Mouse (Mus musculus): ENCODE measurements at regions not wholly inside any gene's neighbourhood (a gene's known extent, or its start where the extent isn't known, plus 50 kb on each side); places are given as distances from the start of the nearest gene placed in this dataset.

DNA sequence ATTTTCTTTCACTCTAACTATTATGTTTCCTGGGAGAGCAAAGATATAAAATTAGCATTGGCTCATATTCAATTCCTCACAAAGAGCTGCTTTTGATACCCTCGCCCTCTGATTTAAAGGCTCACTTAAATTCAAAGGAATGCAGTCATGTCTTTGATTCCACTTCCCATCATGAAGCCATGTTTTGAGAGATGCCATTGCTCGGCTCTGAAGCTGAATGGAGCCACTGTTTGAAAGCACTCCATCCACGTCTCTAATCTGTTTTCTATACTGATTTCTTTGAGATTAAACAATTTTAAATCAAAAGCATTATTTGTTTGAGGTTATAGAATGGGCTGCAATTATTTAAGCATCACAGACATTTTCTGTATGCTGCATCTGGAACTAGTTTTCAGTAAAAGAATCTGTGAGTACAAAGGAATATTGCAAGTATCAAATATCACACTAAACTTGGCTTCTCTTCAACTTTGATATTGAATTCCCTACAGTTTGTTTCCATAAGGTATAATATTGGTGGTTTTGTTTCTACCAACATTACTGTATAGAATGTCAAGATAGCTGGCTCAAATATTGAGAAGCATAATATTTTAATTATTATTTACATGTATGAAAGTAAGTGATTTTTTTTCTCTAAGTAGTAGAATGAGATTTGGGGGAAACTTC, 126.4 kb downstream of the Rpl10l start:
- no peak for DNase-seq (ENCODE audit: low spot score)

DNA sequence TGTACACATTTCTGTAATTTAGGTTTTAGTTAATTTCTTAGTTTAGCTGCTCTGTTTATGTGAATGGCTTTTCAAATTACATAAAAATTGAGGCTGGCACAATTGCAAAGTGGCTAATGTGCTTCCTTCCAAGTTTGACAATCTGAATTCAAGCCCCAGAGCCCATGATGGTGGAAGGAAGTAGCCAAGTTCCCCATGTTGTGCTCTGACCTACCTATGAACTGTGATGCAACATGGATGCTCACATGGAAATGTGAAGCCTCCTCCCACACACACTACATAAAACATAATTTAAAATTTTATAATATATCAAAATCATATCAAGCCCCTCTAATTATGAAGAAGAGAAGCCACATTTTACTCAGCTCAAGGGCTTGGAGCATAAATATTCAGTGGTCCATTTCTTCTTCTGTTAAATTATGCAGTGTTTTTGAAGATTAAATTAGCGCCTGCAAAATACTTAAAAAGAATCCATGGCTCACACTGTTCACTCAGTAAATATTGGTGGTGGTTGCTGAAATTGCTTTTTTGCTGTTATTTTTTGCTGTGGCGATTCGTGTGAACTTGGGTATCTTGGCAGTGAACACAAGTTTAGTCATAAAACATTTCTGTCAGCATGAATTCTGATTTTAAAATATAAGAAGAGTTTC, 127.1 kb downstream of the Rpl10l start:
- DNase-seq (ENCODE audit: low spot score): no peak

DNA sequence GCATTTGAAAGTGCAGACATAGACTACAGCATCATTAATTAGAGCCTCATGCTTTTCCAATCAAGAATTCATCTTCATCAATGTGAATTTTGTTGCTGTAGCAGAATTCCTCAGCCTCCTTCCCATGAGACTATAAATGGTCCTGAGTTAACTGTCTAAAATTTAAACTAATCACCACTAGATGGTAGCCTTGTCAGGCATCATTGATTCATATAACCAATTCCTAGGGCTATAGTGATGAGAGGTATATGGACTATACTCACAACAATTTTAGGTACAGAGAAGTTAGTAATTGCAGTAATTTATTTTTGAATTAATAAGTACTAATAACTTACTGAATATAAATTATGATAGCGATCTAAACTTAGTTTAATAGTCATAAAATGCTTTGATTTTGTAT, 153.3 kb downstream of the Rpl10l start:
- no peak for DNase-seq (ENCODE audit: low spot score)

GRCm38 (mm10) chr12:66119565-66119964, 164.6 kb downstream of the Rpl10l start:
- no peak for DNase-seq (ENCODE audit: low spot score)

GRCm38 (mm10) chr12:66090806-66091447, 193.3 kb downstream of the Rpl10l start:
- DNase-seq (ENCODE audit: low spot score): no peak

- no peak for DNase-seq (ENCODE audit: low spot score)
Observed at GRCm38 (mm10) chr12:66060326-66060725, 223.9 kb downstream of the Rpl10l start.

GRCm38 (mm10) chr12:66055206-66055605, 229.0 kb downstream of the Rpl10l start:
- DNase-seq (ENCODE audit: low spot score): no peak

DNA sequence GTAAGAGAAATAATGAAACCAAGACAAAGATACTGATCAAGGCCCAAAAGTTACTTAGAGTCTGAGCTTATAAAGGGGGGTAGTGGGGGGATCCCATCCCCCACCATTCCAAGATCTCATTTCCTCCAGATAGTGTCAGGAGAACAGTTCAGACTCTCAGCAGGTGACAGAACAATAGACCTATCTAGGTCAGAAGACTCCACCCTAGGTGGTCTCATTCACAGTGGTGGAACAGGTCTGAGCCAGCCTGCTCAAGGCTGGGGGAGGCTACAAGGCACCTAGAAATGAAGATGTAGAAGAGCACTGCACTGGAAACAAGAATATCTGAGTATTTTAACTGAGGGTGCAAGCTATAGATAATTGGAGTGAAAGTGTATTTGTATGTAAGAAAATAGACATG, 235.3 kb downstream of the Rpl10l start:
- no peak for DNase-seq (ENCODE audit: low spot score)

DNA sequence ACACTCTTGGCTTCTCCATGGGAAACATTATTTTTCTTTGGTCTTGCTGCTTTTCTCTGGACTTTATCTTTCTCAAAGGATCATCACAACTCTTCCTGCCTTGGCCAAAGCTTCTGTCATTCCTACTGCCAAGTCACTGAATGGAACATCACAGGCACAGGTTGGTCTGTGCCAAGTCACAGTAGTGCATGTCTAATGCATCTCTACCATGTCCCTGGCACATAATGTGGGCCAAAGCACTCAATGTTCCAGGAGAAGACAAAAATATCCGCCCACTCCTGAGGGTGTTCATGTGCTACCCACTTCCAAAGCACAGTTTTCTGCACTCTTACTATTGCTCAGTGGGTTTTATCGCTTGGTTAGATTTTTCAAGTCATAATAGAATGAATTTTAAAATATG, 247.9 kb downstream of the Rpl10l start:
- DNase-seq (ENCODE audit: low spot score): no peak

GRCm38 (mm10) chr12:66027535-66027934, 256.7 kb downstream of the Rpl10l start:
- no peak for DNase-seq (ENCODE audit: low spot score)

- peak; percentile 33 for DNase-seq (ENCODE audit: low spot score)
Observed at GRCm38 (mm10) chr12:66012706-66013105, 271.5 kb downstream of the Rpl10l start.
